Mouse (Mus musculus): ENCODE results near the gene Sort1. TPM values are rescaled to one million over a fixed set of nuclear protein-coding genes. Genes with fewer than 3 reads are reported as not detected.
A peak's percentile ranks its signal among the peaks of the same experiment; 100 is the strongest.

The Sort1 gene
- polyA plus RNA-seq, 1 experiment from 2014 or later = 13.8 TPM

GRCm38 (mm10) chr3:108355245-108355644 is 71.4 kb downstream of the Sort1 start:
- H3K36me3 ChIP-seq (replicated peaks; ENCODE audit: control insufficient read depth, insufficient read depth, low read depth, low read length) = peaks cover 2% of the 10 kb centered on the region; the same call in 1 of the 2 replicates
- no peak overlapping the region for H3K9ac ChIP-seq (replicated peaks; ENCODE audit: low read length)
- H3K27me3 ChIP-seq (ENCODE audit: control insufficient read depth, insufficient read depth, low read length) = no peaks in the 10 kb centered on the region
- H3K4me2 ChIP-seq (ENCODE audit: low read depth, low read length) = no peak overlapping the region
- H3K4me3 ChIP-seq (ENCODE audit: low read depth, low read length) = no peak overlapping the region
- 88% methylated on average over 3 of the region's 3 CpGs for WGBS
- DNase-seq (ENCODE audit: low spot score) (no peak), ATAC-seq (replicated peaks; ENCODE audit: insufficient number of reproducible peaks, low FRiP score, low TSS enrichment, low read depth) (no peak)
- no peaks in the 10 kb centered on the region for H3K4me1 ChIP-seq (ENCODE audit: control insufficient read depth, insufficient read depth, low read length)
- no peaks in the 10 kb centered on the region for H3K9me3 ChIP-seq (replicated peaks; ENCODE audit: control insufficient read depth, low read length)
- no peak overlapping the region for H3K27ac ChIP-seq (replicated peaks; ENCODE audit: low read depth, low read length)

GRCm38 (mm10) chr3:108357051-108357450 is 73.2 kb downstream of the Sort1 start:
- 90% methylated on average over 10 of the region's 10 CpGs for WGBS
- H3K9me3 ChIP-seq (replicated peaks; ENCODE audit: control insufficient read depth, low read length) = no peaks in the 10 kb centered on the region

GRCm38 (mm10) chr3:108358445-108358844 is 74.6 kb downstream of the Sort1 start:
- WGBS = 83% methylated on average over 6 of the region's 6 CpGs
- no peaks in the 10 kb centered on the region for H3K4me1 ChIP-seq (ENCODE audit: control insufficient read depth, insufficient read depth, low read length)
- H3K36me3 ChIP-seq (replicated peaks; ENCODE audit: control insufficient read depth, insufficient read depth, low read depth, low read length) = peaks cover 2% of the 10 kb centered on the region; the same call in 1 of the 2 replicates
- no peak overlapping the region for H3K27ac ChIP-seq (replicated peaks; ENCODE audit: low read depth, low read length)
- no peaks in the 10 kb centered on the region for H3K27me3 ChIP-seq (ENCODE audit: control insufficient read depth, insufficient read depth, low read length)
- no peak overlapping the region for H3K4me3 ChIP-seq (ENCODE audit: low read depth, low read length)
- ATAC-seq (replicated peaks; ENCODE audit: insufficient number of reproducible peaks, low FRiP score, low TSS enrichment, low read depth) = no peak
- no peak overlapping the region for H3K9ac ChIP-seq (replicated peaks; ENCODE audit: low read length)
- no peak overlapping the region for H3K4me2 ChIP-seq (ENCODE audit: low read depth, low read length)
- no peaks in the 10 kb centered on the region for H3K9me3 ChIP-seq (replicated peaks; ENCODE audit: control insufficient read depth, low read length)
- no peak for DNase-seq (ENCODE audit: low spot score)

More at GRCm38 (mm10) chr3:108357051-108357450, 73.2 kb downstream of the Sort1 start:
- Histone ChIP-seq H3K4me2 (ENCODE audit: low read depth, low read length) (no peak overlapping the region), H3K36me3 (replicated peaks; ENCODE audit: control insufficient read depth, insufficient read depth, low read depth, low read length) (peaks cover 2% of the 10 kb centered on the region; the same call in 1 of the 2 replicates), H3K4me3 (ENCODE audit: low read depth, low read length) (no peak overlapping the region), H3K9ac (replicated peaks; ENCODE audit: low read length) (no peak overlapping the region), H3K4me1 (ENCODE audit: control insufficient read depth, insufficient read depth, low read length) (no peaks in the 10 kb centered on the region), H3K27ac (replicated peaks; ENCODE audit: low read depth, low read length) (no peak overlapping the region), H3K27me3 (ENCODE audit: control insufficient read depth, insufficient read depth, low read length) (no peaks in the 10 kb centered on the region)
- ATAC-seq (replicated peaks; ENCODE audit: insufficient number of reproducible peaks, low FRiP score, low TSS enrichment, low read depth) (no peak), DNase-seq (ENCODE audit: low spot score) (no peak)

GRCm38 (mm10) chr3:108360894-108361293 is 77.0 kb downstream of the Sort1 start:
- no peaks in the 10 kb centered on the region for H3K4me1 ChIP-seq (ENCODE audit: control insufficient read depth, insufficient read depth, low read length)
- H3K27ac ChIP-seq (replicated peaks; ENCODE audit: low read depth, low read length) = peak overlapping the region; percentile 4; the same call in 1 of the 2 replicates
- H3K9me3 ChIP-seq (replicated peaks; ENCODE audit: control insufficient read depth, low read length) = no peaks in the 10 kb centered on the region
- peak; percentile 36; the same call in 1 of the 2 replicates for ATAC-seq (replicated peaks; ENCODE audit: insufficient number of reproducible peaks, low FRiP score, low TSS enrichment, low read depth)
- no peak overlapping the region for H3K4me3 ChIP-seq (ENCODE audit: low read depth, low read length)
- no peaks in the 10 kb centered on the region for H3K27me3 ChIP-seq (ENCODE audit: control insufficient read depth, insufficient read depth, low read length)
- no peaks in the 10 kb centered on the region; the same call in 1 of the 2 replicates for H3K36me3 ChIP-seq (replicated peaks; ENCODE audit: control insufficient read depth, insufficient read depth, low read depth, low read length)
- no peak overlapping the region for H3K4me2 ChIP-seq (ENCODE audit: low read depth, low read length)
- DNase-seq (ENCODE audit: low spot score) = peak; percentile 63
- H3K9ac ChIP-seq (replicated peaks; ENCODE audit: low read length) = peak overlapping the region; percentile 5; the same call in 1 of the 2 replicates
- 15% methylated on average over 7 of the region's 7 CpGs for WGBS

- DNase-seq (ENCODE audit: low spot score) (no peak), ATAC-seq (replicated peaks; ENCODE audit: insufficient number of reproducible peaks, low FRiP score, low TSS enrichment, low read depth) (no peak)
- Histone ChIP-seq H3K36me3 (replicated peaks; ENCODE audit: control insufficient read depth, insufficient read depth, low read depth, low read length) (no peaks in the 10 kb centered on the region), H3K9ac (replicated peaks; ENCODE audit: low read length) (no peak overlapping the region), H3K4me2 (ENCODE audit: low read depth, low read length) (no peak overlapping the region), H3K4me3 (ENCODE audit: low read depth, low read length) (no peak overlapping the region), H3K27me3 (ENCODE audit: control insufficient read depth, insufficient read depth, low read length) (no peaks in the 10 kb centered on the region), H3K27ac (replicated peaks; ENCODE audit: low read depth, low read length) (no peak overlapping the region), H3K4me1 (ENCODE audit: control insufficient read depth, insufficient read depth, low read length) (no peaks in the 10 kb centered on the region), H3K9me3 (replicated peaks; ENCODE audit: control insufficient read depth, low read length) (no peaks in the 10 kb centered on the region)
- WGBS = 79% methylated on average over 3 of the region's 3 CpGs
These were observed 79.7 kb downstream of the Sort1 start for GRCm38 (mm10) chr3:108363626-108364025.

- no peaks in the 10 kb centered on the region for H3K9me3 ChIP-seq (replicated peaks; ENCODE audit: control insufficient read depth, low read length)
- no peaks in the 10 kb centered on the region for H3K36me3 ChIP-seq (replicated peaks; ENCODE audit: control insufficient read depth, insufficient read depth, low read depth, low read length)
- ATAC-seq (replicated peaks; ENCODE audit: insufficient number of reproducible peaks, low FRiP score, low TSS enrichment, low read depth) (no peak), DNase-seq (ENCODE audit: low spot score) (no peak)
- WGBS = 68% methylated on average over 9 of the region's 9 CpGs
- H3K4me3 ChIP-seq (ENCODE audit: low read depth, low read length) = no peak within 1 kb of the TSS
- H3K27ac ChIP-seq (replicated peaks; ENCODE audit: low read depth, low read length) = no peak within 1 kb of the TSS
- no peak within 1 kb of the TSS for H3K9ac ChIP-seq (replicated peaks; ENCODE audit: low read length)
- no peaks in the 10 kb centered on the region for H3K4me1 ChIP-seq (ENCODE audit: control insufficient read depth, insufficient read depth, low read length)
- H3K4me2 ChIP-seq (ENCODE audit: low read depth, low read length) = no peak within 1 kb of the TSS
- H3K27me3 ChIP-seq (ENCODE audit: control insufficient read depth, insufficient read depth, low read length) = no peaks in the 10 kb centered on the region
These were observed 80.6 kb downstream of the Sort1 start, which contains the start of gene Mybphl for GRCm38 (mm10) chr3:108364270-108364995. Gene Mybphl, plus strand, starts transcription at chr3:108364911.

GRCm38 (mm10) chr3:108367173-108367572 is 83.3 kb downstream of the Sort1 start:
- no peak overlapping the region for H3K9ac ChIP-seq (replicated peaks; ENCODE audit: low read length)
- WGBS = 61% methylated on average over 9 of the region's 9 CpGs
- no peaks in the 10 kb centered on the region for H3K27me3 ChIP-seq (ENCODE audit: control insufficient read depth, insufficient read depth, low read length)
- H3K36me3 ChIP-seq (replicated peaks; ENCODE audit: control insufficient read depth, insufficient read depth, low read depth, low read length) = no peaks in the 10 kb centered on the region
- ATAC-seq (replicated peaks; ENCODE audit: insufficient number of reproducible peaks, low FRiP score, low TSS enrichment, low read depth) (no peak), DNase-seq (ENCODE audit: low spot score) (no peak)
- no peaks in the 10 kb centered on the region for H3K4me1 ChIP-seq (ENCODE audit: control insufficient read depth, insufficient read depth, low read length)
- no peak overlapping the region for H3K4me3 ChIP-seq (ENCODE audit: low read depth, low read length)
- no peak overlapping the region for H3K4me2 ChIP-seq (ENCODE audit: low read depth, low read length)
- no peaks in the 10 kb centered on the region for H3K9me3 ChIP-seq (replicated peaks; ENCODE audit: control insufficient read depth, low read length)
- no peak overlapping the region for H3K27ac ChIP-seq (replicated peaks; ENCODE audit: low read depth, low read length)

- Histone ChIP-seq H3K4me2 (ENCODE audit: low read depth, low read length) (no peak overlapping the region), H3K27me3 (ENCODE audit: control insufficient read depth, insufficient read depth, low read length) (no peaks in the 10 kb centered on the region), H3K4me1 (ENCODE audit: control insufficient read depth, insufficient read depth, low read length) (no peaks in the 10 kb centered on the region), H3K9me3 (replicated peaks; ENCODE audit: control insufficient read depth, low read length) (no peaks in the 10 kb centered on the region), H3K36me3 (replicated peaks; ENCODE audit: control insufficient read depth, insufficient read depth, low read depth, low read length) (no peaks in the 10 kb centered on the region), H3K27ac (replicated peaks; ENCODE audit: low read depth, low read length) (no peak overlapping the region), H3K4me3 (ENCODE audit: low read depth, low read length) (no peak overlapping the region), H3K9ac (replicated peaks; ENCODE audit: low read length) (no peak overlapping the region)
- ATAC-seq (replicated peaks; ENCODE audit: insufficient number of reproducible peaks, low FRiP score, low TSS enrichment, low read depth) (no peak), DNase-seq (ENCODE audit: low spot score) (no peak)
- 82% methylated on average over 3 of the region's 3 CpGs for WGBS
These were observed 83.9 kb downstream of the Sort1 start for GRCm38 (mm10) chr3:108367828-108368227.

Data from embryonic facial prominence, embryonic 11.5 days (tissue).